Mouse (Mus musculus) right cerebral cortex, adult 18-20 months (tissue): ENCODE data around the gene Gprasp2.
"Not testable (repeated sequence)": the region's sequence is repeated elsewhere in the genome, so short reads cannot be mapped to it uniquely, and the experiment has no call there.

Experiments used
- DNase-seq: peaks from one replicate; pipeline ENCODE4 v3.0.0; 2022; ENCODE audit warnings: mixed read lengths

Gprasp2 gene

DNA sequence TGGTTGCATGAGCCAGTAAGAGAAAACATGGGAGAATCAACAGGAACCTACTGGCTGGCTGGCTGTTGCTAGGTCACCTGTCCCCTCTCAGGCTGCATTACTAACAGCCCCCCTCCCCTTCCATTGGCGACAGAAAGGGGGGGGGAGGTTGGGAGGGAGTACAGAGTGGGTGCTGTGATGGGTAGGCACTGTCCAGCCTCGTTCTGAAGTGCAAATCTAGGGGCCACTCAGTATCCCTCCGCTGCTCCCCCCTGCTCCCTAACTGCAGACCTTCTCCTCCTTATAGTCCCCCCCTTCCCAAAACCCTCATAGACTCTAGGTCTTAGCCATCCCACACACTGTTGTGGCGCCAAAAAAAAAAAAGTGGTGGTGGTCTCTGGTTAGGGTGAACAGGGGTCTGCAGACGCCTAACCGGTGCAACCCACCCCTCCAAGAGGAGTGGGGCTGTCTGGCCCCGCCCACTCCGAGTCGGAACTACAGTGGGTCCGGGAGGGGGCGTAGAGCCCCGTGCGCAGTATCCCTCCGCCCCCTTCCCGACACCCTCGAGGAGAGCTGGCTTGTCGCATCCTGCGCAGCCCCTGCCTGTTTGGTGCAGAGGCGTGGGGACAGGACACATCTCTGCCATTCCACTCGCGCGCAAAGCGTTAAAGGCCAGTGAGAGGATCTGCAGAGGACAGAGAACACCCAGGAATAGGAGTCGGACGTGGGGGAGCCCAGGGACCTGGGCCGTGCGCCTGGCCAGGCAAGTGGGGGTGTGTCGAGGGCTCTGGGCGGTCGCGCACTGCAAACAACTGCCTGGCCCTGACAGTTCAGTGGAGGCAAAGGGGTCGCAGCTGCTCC, at the start of gene Gprasp2:
Gene Gprasp2 (plus strand): TSS at position 514 of the 840 bp plus-strand sequence.
- DNase-seq = peak; percentile 47

DNA sequence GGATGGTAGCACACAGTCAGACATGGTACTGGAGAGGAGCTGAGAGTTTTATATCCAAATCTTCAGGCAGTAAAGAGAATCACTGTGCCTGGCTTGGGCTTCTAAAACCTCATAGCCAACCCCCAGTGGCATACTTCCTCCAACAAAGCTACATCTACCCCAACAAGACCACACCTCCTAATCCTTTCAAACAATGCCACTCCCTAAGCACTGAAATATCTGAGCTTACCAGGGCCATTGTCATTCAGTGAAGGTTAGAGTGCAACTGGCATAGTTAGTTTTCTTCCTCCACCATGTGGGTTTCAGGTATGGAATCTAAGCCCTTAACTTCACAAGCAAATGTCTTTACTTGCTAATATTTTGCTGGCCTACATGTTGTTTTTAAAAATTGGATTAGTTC, 47.3 kb upstream of the Gprasp2 start:
- no peak for DNase-seq

DNA sequence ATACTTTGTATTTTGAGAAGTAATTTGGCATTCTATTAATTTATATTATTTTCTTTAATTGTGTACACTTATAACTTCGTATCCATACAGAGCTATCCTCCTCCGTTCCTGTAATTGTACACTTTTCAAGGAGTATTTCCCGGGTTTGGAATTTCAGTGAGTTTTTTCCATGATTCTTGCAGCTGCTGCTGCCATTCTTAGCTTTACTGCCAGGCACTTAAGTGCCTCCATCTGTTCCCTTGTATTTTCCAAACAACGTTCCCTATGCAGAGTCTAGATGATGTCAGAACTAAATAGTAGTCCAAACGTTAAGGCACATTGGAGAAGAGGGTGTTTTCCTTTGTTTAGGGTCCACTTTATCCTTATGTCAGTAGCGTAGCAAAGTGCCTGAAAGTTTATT, 46.5 kb upstream of the Gprasp2 start:
- DNase-seq = no peak

DNA sequence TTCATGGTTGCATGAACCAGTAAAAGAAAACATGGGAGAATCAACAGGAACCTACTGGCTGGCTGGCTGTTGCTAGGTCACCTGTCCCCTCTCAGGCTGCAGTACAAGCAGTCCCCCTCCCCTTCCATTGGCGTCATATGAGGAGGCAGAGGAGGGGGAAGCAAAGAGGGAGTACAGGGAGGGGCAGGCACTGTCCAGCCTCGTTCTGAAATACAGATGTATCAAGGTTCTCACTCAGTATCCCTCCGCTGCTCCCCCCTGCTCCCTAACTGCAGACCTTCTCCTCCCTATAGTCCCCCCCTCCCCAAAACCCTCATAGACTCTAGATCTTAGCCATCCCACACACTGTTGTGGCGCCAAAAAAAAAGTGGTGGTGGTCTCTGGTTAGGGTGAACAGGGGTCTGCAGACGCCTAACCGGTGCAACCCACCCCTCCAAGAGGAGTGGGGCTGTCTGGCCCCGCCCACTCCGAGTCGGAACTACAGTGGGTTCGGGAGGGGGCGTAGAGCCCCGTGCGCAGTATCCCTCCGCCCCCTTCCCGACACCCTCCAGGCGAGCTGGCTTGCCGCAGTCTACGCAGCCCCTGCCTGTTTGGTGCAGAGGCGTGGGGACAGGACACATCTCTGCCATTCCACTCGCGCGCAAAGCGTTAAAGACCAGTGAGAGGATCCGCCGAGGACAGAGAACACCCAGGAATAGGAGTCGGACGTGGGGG, 43.1 kb upstream of the Gprasp2 start:
- peak; percentile 62 for DNase-seq

DNA sequence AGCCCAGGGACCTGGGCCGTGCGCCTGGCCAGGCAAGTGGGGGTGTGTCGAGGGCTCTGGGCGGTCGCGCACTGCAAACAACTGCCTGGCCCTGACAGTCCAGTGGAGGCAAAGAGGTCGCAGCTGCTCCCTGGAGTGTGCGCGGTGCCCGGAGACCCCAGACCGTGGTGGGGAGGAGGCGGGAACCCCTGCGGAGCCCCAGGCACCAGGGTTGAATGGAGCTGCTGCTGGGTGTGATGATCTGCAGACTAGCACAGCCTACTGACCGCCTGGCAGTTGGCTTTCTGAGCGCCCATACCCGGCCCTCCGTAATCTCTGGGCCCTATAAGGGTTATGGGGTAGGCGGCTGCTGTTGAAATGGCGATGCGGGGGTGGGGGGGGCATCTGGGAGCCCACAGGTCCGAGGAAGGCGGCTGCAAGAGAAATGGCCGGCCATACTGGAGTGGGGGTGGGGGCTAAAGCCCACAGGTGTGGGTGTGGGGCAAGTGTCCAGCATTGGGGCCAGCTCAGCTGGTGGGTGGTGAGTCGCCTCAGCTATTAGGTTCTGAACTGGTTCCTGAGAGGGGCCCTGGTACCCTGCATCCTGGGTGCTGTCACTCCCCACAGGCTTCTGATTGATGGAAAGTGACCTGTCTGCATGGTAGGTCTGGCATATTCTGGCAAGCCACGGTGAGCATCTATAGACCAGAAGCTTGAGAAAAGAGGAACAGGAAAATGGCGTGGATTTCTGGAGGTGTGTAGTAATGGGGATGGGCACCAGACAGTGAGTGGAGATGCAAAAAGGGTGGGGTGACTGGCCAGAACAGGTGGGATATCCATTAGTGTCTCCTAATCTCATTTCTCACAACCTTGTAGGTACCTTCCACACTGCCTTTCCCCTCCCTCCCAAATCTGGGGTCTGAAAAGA, 42.3 kb upstream of the Gprasp2 start:
- peak; percentile 12 for DNase-seq

DNA sequence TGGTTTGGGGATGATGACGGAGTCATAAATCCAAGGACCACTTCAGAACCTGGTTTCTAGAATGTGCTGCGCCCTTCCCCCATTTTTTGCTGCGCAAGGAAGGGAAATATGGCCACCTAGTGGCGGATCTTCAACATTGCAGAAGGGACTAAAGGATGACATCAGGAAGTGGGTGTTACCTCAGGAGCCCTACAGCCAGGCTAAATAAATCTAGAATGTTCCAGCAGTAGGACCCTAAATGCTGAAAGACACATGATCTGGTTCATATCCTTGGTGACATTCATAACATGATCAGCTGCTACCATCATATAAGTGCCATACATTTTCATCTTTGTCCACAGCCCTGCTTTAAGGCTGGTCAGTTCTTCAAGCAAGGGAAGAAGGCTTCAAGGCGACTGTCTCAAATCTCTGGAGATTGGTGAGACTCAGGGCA, 41.6 kb upstream of the Gprasp2 start, which contains the start of gene Bhlhb9:
Gene Bhlhb9 (plus strand): TSS at position 383 of the 433 bp plus-strand sequence.
- peak; percentile 60 for DNase-seq

DNA sequence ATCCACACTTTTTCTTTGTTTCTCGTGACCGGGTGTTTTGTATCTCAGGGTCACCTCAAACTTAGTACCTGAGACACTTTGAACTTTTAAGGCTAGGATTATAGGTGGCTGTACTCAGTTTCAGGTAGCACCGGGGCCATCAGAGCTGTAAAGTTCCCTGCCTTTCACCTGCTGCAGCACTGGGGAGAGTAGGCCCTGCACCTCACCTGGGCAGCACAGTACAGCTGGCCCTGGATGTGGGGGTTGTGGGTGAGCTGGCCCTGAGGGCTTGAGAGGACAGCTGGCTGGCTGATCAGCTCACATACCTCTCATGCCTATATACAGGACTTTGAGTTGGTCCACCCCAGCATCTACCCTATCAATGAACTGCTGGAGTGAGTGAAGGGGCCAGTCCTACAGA, 34.7 kb upstream of the Gprasp2 start:
- no peak for DNase-seq

DNA sequence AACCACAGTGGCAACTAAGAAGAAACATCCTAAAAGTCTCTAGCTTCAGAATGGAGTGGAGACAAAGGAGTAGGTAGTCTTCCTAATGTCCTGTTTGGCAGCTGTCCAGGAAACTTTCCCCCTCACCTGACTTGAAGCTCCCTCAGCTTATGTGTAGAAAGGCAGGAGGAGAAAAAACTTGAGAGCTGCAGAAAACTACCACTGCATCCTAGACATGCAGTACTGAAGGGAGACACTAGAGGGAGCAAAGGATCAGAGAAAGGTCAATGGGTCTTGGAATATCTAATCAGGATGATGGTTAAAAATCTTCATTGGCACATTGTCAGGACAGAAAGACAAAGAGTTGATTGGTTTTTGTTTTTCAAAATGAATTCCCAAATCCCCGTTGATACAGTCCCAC, 33.1 kb upstream of the Gprasp2 start:
- DNase-seq = peak; percentile 32

DNA sequence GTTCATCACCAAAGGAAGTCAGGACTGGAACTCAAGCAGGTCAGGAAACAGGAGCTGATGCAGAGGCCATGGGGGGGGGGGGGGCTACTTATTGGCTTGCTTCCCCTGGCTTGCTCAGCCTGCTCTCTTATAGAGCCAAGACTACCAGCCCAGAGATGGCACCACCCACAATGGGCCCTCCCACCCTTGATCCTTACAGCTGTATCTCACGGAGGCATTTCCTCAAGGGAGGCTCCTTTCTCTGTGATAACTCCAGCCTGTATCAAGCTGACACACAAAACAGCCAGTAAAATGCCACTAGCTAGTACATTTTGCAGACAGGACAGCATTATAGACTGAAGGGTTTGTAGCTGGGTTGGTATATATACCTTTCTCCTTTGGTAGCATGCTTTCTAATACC, 2.9 kb upstream of the Gprasp2 start:
- DNase-seq = not testable (repeated sequence)

DNA sequence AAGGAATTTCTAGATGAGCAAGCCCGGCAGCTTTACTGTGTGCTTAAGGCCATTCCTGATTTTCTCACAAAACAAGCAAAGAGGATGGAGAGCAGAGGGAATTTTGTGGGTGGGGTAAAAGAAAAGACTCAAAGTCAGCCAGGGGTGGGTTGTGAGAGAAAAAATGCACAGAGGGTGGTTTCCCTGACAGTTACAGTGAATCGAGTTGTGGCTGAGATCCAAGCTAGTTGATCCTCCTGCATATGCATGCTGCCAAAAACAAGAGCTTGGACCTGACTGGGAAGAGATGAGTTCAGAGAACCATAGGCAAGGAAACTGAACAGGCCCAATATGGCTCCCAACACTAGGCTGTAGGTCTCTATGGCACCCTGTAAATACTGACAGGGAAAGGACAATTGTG, 938 bp upstream of the Gprasp2 start:
- peak; percentile 34 for DNase-seq

DNA sequence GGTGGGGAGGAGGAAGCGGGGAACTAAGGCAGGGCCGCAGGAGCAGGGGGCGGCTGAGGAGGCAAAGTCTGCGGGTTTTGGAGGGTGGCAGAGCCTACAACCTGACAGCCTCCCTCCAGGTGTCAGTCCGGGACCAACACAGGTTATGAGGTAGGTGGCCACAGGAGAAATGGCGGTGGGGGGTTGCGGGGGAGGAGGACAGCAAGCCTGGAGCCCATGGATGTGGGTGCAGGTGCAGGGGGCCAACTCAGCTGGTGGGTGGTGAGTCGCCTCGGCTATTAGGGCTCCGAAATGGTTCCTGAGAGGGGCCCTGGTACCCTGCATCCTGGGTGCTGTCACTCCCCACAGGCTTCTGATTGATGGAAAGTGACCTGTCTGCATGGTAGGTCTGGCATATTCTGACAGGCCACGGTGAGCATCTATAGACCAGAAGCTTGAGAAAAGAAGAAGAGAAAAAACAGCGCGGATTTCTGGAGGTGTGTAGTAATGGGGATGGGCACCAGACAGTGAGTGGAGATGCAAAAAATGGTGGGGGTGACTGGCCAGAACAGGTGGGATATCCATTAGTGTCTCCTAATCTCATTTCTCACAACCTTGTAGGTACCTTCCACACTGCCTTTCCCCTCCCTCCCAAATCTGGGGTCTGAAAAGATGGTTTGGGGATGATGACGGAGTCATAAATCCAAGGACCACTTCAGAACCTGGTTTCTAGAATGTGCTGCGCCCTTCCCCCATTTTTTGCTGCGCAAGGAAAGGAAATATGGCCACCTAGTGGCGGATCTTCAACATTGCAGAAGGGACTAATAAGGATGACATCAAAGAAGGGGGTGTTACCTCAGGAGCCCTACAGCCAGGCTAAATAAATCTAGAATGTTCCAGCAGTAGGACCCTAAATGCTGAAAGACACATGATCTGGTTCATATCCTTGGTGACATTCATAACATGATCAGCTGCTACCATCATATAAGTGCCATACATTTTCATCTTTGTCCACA, 860 bp downstream of the Gprasp2 start:
- peak; percentile 54 for DNase-seq

DNA sequence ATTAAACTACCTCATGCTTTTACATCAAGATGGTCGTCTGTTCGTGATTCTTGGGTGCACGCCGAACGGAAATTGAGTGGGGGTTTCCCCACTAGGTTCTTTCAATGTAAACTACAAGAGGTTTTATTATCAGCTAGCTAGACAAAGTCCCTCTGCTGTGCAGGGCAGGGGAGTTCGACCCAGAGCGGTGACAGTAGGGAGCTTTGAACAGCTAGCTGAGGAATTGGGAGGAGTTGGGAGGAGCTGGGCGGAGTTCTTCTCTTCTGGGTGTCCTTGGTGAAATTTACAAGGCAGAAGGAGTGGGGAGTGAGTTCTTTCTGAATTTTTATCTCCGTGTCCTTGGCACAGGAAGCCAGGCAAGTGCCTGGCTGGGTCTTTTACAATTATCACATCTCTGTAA, 28.0 kb downstream of the Gprasp2 start:
- DNase-seq = not testable (repeated sequence)

DNA sequence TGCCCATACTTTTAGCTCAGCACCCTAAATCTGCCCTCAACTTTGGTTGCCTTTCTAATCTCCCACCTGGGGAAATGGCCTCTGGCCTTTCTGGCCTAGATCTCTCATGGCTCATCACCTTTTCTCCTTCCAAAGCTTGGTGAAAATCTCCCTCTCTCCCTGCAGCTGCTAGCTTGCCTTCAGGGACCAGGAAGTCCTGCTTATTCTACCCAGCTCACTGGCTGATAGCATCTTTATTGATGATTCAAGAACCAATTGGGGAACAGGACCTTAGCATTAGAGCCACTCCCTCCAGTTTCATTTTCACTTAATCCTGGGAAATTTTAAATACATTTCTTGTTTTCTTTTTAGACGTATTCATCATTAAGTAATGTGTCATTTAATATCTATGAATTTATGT, 37.8 kb downstream of the Gprasp2 start:
- DNase-seq = no peak

DNA sequence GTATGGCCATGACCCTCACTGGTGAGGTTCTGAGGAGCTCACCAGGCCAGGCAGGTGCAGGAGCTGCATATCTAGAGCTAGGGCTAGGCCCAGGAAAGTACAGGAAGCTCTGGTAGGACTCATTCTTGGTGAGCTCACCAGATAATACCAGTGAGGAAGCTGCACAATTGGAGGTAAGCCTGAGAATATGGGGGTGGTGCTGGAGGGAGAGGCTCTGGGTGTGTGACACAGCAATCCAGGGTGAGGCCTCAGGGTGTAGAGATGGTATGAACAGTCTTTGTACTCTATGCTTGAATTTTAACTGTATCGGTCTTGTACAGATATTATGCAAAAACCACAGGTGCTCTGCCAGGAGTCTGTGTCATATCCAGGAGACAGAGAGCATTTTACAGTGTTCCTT, 40.8 kb downstream of the Gprasp2 start:
- DNase-seq = no peak

DNA sequence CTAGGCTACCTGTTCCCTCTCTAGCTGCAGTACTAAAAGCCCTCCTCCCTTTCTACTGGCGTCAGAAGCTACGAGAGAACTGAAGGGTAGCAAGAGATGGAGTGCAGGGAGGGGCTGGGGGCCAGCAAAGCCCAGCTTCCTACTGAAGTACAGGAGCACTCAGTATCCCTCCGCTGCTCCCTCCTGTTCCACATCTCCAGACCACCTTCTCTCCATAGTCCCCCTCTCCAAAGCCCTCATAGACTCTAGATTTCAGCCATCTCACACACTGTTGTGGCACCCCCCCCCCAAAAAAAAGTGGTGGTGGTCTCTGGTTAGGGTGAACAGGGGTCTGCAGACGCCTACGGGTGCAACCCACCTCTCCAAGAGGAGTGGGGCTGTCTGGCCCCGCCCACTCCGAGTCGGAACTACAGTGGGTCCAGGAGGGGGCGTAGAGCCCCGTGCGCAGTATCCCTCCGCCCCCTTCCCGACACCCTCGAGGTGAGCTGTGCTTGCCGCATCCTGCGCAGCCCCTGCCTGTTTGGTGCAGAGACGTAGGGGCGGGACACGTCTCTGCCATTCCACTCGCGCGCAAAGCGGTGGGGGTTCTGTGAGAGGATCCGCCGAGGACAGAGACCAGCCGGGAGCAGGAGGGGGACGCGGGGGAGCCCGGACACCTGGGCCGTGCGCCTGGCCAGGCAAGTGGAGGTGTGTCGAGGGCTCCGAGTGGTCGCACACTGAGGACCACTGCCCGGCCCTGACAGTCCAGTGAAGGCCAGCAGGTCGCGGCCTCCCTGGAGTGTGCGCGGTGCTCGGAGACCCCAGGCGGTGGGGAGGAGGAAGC, 46.8 kb downstream of the Gprasp2 start:
- DNase-seq = peak; percentile 84

DNA sequence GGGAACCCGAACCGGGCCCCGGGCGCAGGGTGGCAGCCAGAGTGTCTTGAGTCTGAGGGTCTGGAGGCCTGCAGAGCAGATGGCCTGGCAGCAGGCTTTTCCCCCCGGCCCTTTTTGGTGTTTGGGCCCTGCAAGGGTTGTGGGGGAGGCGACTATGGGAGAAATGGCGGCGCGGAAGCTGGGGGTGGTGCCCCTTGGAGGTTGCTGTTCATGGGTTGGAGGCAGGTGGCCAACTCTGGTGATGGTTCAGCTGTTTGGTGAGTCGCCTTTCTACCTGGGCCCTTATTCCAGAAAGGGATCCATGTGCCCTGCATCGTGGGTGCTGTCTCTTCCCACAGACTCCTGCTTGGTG, 47.4 kb downstream of the Gprasp2 start:
- peak; percentile 20 for DNase-seq
